In genomic region chr2:129360197-129360596, GRCm38 (mm10) we compare ENCODE assay signal across 14 mouse cellular contexts. TPM values are rescaled to one million over a fixed set of nuclear protein-coding genes. Genes with fewer than 3 reads are reported as not detected.
DNase-seq lines count a peak whose midpoint lies in the region; ATAC-seq and TF ChIP-seq lines count a peak whose summit lies in the region.
"Had no signal": no experiment of that assay in that cellular context is flagged by ENCODE, and none has a peak within 500 bp of the region (broad histone marks: within the 10 kb centered on the region; RNA-seq: fewer than 3 reads in every experiment).

No protein-coding gene starts in this region.

- no peak for TF ChIP-seq CTCF in gastrocnemius, adult 2 months (IDR thresholded peaks at IDR 0.05)

- peak; percentile 68 for DNase-seq in left cerebral cortex, adult 11 months (ENCODE audit: low spot score)
- no peak for DNase-seq in left cerebral cortex, postnatal 4 days
- DNase-seq in left cerebral cortex, postnatal 25 days (ENCODE audit: low spot score in 2 of 2), result peak; percentile 57 to 97
- DNase-seq in right cerebral cortex, postnatal 10 days (ENCODE audit: low spot score in 2 of 2), result peak; percentile 76 to 82
- DNase-seq in gastrocnemius, adult 2 months, result no peak
- DNase-seq in heart, postnatal 10 days, result no peak
- no peak for DNase-seq in embryo, embryonic 10.5 days (ENCODE audit: low spot score)
- DNase-seq: heart, postnatal 4 days; retina, postnatal 1 day; thymus, adult 2 months had no signal

- H3K27ac ChIP-seq in gastrocnemius, adult 2 months, result no peak overlapping the region
- H3K27ac ChIP-seq: embryonic facial prominence, embryonic 15.5 days; kidney, postnatal 0 days; liver, embryonic 15.5 days had no signal

- intact Hi-C loops in left cerebral cortex, postnatal 4 days (cut with DNase I), result no loop called here
- intact Hi-C loops in left cerebral cortex, postnatal 25 days (cut with DNase I), result loop anchor here (2.0 to 10.0 kb wide), 2 partner anchors 49 to 225 kb away; no protein-coding TSS in a partner anchor
- intact Hi-C loops in gastrocnemius, adult 2 months (cut with DNase I), result no loop called here
- intact Hi-C loops in heart, postnatal 10 days (cut with DNase I), result no loop called here

- peak; percentile 98 for ATAC-seq in granulocyte monocyte progenitor cell, adult 5-6 weeks (replicated peaks; ENCODE audit: poor library complexity, severe bottlenecking)

- no peak overlapping the region for H3K4me3 ChIP-seq in gastrocnemius, adult 2 months
- H3K4me3 ChIP-seq: embryonic facial prominence, embryonic 15.5 days; liver, embryonic 15.5 days had no signal

RNA-seq across cellular contexts. Expression of gene Il1b, which starts 10.7 kb away (rescaled TPM):
- under 1 TPM in 1 of 2 experiments, not detected in 1; 0.60 TPM for total RNA-seq in left cerebral cortex, postnatal 4 days (2021)
- total RNA-seq in granulocyte monocyte progenitor cell, adult 5-6 weeks (2014; fragmentation: Nextera tagmentation), result not detected in 2 replicates
- total RNA-seq in granulocyte monocyte progenitor cell, adult 5-6 weeks (2017), result 0.52 and 4.5 TPM in 2 replicates
- total RNA-seq in left cerebral cortex, postnatal 25 days (2021), result not detected
- not detected for total RNA-seq in gastrocnemius, adult 2 months (2021)
- under 1 TPM; 0.25 to 0.34 TPM for total RNA-seq in heart, postnatal 10 days (2021)

RNA-seq across cellular contexts. Expression of gene Il1a, which starts 50.4 kb away (rescaled TPM):
- under 1 TPM in 1 of 2 experiments, not detected in 1; 0.28 TPM for total RNA-seq in left cerebral cortex, postnatal 4 days (2021)
- total RNA-seq in granulocyte monocyte progenitor cell, adult 5-6 weeks (2014; fragmentation: Nextera tagmentation), result not detected in 2 replicates
- total RNA-seq in granulocyte monocyte progenitor cell, adult 5-6 weeks (2017), result not detected in 2 replicates
- total RNA-seq in left cerebral cortex, postnatal 25 days (2021), result 1 to 10 TPM in 1 of 2 experiments, under 1 TPM in 1; 0.39 to 1.0 TPM
- not detected for total RNA-seq in gastrocnemius, adult 2 months (2021)
- under 1 TPM in 1 of 2 experiments, not detected in 1; 0.12 TPM for total RNA-seq in heart, postnatal 10 days (2021)

Comparison
In these comparisons a context has a peak if more than half of its experiments do, and no peak if none do; other contexts are left out.
1. DNase-seq: peak in left cerebral cortex, adult 11 months (single experiment), left cerebral cortex, postnatal 25 days (2 of 2) and right cerebral cortex, postnatal 10 days (2 of 2); none in left cerebral cortex, postnatal 4 days (single experiment), gastrocnemius, adult 2 months (single experiment), heart, postnatal 10 days (0 of 2) and embryo, embryonic 10.5 days (single experiment).